8 mouse cellular contexts compared by ENCODE assay signal in the genomic region with DNA sequence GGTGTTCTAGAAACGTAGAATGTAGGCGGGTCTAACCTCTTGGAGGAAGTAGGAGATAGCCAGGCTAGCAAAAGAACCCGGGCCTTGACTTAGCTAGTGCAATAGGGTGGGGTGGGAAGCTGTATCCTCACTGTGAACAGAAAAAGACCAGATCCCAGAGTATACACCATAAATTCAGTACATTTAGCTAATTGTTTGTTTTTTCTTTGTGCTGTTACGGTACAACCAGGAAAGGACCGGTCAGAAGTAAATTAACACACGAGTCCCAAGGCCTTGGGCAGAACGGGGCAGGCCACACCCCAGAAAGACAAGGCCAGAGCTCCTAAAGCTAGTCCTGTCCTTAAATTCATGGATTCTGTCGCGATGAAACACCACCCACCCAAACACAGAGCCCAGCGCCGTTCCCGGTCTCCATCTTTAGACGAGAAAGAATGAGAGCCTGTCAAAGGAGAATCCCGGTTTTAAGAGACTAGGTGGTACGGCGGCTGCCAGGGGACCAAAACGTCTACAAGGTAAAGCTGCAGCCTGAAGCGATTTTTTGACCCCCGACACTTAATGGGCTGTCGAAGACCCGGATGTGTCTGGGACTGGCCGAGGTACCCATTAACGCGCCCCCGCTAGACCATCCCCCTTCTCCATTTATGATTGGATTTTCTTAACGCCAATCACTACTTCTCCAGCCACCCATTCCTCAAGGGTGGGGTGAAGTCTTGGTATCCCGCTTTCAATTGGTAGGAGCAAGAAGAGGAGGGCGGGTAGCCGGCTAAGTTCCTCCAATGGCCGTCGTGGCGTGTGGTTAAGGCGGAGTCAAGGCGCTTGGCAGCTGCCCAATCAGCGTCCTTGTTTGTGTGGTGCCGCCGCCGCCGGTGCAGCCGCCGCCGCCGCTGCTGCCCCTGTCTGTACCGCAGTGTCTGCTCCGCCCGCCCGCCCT. TPM values are rescaled to one million over a fixed set of nuclear protein-coding genes. Genes with fewer than 3 reads are reported as not detected.
DNase-seq lines count a peak whose midpoint lies in the region; ATAC-seq lines count a peak whose summit lies in the region.

A gene (plus strand): TSS at position 834 of the 931 bp plus-strand sequence.

- H3K27me3 ChIP-seq in forebrain, embryonic 14.5 days (replicated peaks; ENCODE audit: control insufficient read depth, insufficient read depth, low read length): no peaks in the 10 kb centered on the region
- H3K27me3 ChIP-seq in neural tube, embryonic 15.5 days (replicated peaks): no peaks in the 10 kb centered on the region

- peak; percentile 98 for ATAC-seq in forebrain, embryonic 14.5 days
- ATAC-seq in neural tube, embryonic 15.5 days (ENCODE audit: low FRiP score): peak; percentile 98

- WGBS in forebrain, embryonic 14.5 days: under 1% methylated on average over 44 of the region's 47 CpGs
- under 1% methylated on average over 44 of the region's 47 CpGs for WGBS in neural tube, embryonic 15.5 days

- peak within 1 kb of the TSS; percentile 82 for H3K4me2 ChIP-seq in forebrain, embryonic 14.5 days (ENCODE audit: low read length)
- H3K4me2 ChIP-seq in neural tube, embryonic 15.5 days: peak within 1 kb of the TSS; percentile 87

- peak; percentile 100 for DNase-seq in ES-CJ7 (ENCODE audit: low read depth, low spot score)
- peak; percentile 99 for DNase-seq in cerebellum, adult 11 months
- DNase-seq in forebrain, embryonic 14.5 days (ENCODE audit: low spot score): peak; percentile 100
- peak; percentile 97 to 98 for DNase-seq in heart, postnatal 14 days
- DNase-seq in layer of hippocampus, adult 11-12 months (ENCODE audit: low spot score): peak; percentile 100
- DNase-seq in lung, adult 18-20 months: peak; percentile 99
- peak; percentile 100 for DNase-seq in testis, postnatal 14 days (ENCODE audit: low spot score)

- intact Hi-C loops in heart, postnatal 14 days (cut with DNase I): loop anchor here (5.0 to 10.0 kb wide), 2 partner anchors 80 to 172 kb away; a partner anchor contains a TSS

- H3K36me3 ChIP-seq in forebrain, embryonic 14.5 days (ENCODE audit: control insufficient read depth, insufficient read depth, low read length): no peaks in the 10 kb centered on the region
- H3K36me3 ChIP-seq in neural tube, embryonic 15.5 days: no peaks in the 10 kb centered on the region

- peak within 1 kb of the TSS; percentile 95 for H3K9ac ChIP-seq in forebrain, embryonic 14.5 days (ENCODE audit: low read length)
- H3K9ac ChIP-seq in neural tube, embryonic 15.5 days (replicated peaks): peak within 1 kb of the TSS; percentile 91

- H3K27ac ChIP-seq in forebrain, embryonic 14.5 days (ENCODE audit: low read depth, low read length): peak within 1 kb of the TSS; percentile 97
- peak within 1 kb of the TSS; percentile 96 for H3K27ac ChIP-seq in neural tube, embryonic 15.5 days (replicated peaks)

- H3K9me3 ChIP-seq in forebrain, embryonic 14.5 days (replicated peaks; ENCODE audit: control insufficient read depth, low read length): no peaks in the 10 kb centered on the region
- H3K9me3 ChIP-seq in neural tube, embryonic 15.5 days (replicated peaks): no peaks in the 10 kb centered on the region

- peak within 1 kb of the TSS; percentile 92 for H3K4me3 ChIP-seq in forebrain, embryonic 14.5 days (ENCODE audit: low read depth, low read length)
- peak within 1 kb of the TSS; percentile 73 for H3K4me3 ChIP-seq in neural tube, embryonic 15.5 days (replicated peaks)

- peaks cover 12% of the 10 kb centered on the region for H3K4me1 ChIP-seq in forebrain, embryonic 14.5 days (ENCODE audit: control insufficient read depth, insufficient read depth, low read length)
- H3K4me1 ChIP-seq in neural tube, embryonic 15.5 days: peaks cover 41% of the 10 kb centered on the region

RNA-seq across cellular contexts. Expression of the gene that starts here (rescaled TPM):
- 14.4 and 15.7 TPM in 2 replicates for polyA plus RNA-seq in forebrain, embryonic 14.5 days (2014; fragmentation: Nextera tagmentation; extraction: Ambion mirVana)
- total RNA-seq in heart, postnatal 14 days (2021): 10 to 100 TPM; 47.2 to 52.9 TPM
- 13.2 and 15.0 TPM in 2 replicates for polyA plus RNA-seq in neural tube, embryonic 15.5 days (2015; fragmentation: Nextera tagmentation; extraction: Ambion mirVana)

Comparison
In these comparisons a context has a peak if more than half of its experiments do, and no peak if none do; other contexts are left out.
1. Peak in every context shown above with its lines: DNase-seq, ATAC-seq, H3K4me3 ChIP-seq and H3K27ac ChIP-seq.